Mouse (Mus musculus) G1E (cell line): ENCODE data around the gene Srd5a1.

Experiments
- CTCF ChIP-seq: IDR thresholded peaks from 2 replicates; pipeline ENCODE4 v1.5.1; 2012; ENCODE audit warnings: low read depth, low read length, inconsistent platforms, mixed read lengths
- GATA1 ChIP-seq: IDR thresholded peaks from 2 replicates; pipeline ENCODE4 v1.6.1; 2012; ENCODE audit warnings: borderline replicate concordance, low read length, inconsistent platforms, mixed read lengths
- GATA2 ChIP-seq: IDR thresholded peaks from 2 replicates; pipeline ENCODE4 v1.6.1; 2012; ENCODE audit warnings: low read depth, low read length, inconsistent platforms, borderline replicate concordance
- TAL1 ChIP-seq: conservative IDR thresholded peaks from 2 replicates; pipeline ENCODE4 v1.6.1; 2012; ENCODE audit warnings: low read depth, low read length, inconsistent platforms, mixed read lengths

DNA sequence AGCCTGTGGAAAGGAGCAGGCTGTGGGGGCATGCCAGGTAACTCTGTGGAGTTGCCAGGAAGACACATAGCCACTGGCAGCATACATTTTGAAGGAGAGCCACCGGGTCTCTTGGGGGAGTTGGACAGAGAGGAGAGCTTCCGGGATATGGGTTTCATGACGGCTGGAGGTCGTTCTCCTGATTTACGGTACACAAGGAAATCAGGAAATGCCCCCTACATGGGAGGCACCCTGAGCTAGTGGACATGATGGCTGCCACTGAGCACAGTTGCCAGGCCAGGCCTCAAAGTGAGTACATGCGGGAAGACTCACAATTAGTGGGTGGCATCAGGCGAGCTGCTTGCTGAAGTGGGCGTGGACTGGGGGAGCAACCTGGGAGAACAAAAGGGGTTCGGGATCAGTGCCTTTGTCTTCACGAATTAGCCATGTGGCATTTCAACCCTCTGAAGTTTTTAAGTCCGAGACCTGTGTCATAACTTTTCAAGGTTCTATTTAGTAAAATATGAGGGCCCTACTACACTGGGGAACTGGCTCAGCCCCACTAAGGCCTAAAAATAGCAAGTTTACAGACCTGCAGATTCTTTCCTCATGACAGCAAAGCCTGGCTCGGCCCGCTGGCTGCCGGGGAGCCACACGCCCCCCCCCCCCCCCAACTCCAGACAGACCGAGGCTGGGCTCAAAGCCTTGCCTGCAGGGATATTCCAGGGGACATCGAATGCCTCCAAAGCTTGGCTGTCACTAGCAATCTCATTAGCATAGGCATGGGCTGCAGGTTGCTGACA is 68.5 kb downstream of the Srd5a1 start:
- TF ChIP-seq CTCF, result no peak
- no peak for TF ChIP-seq TAL1
- no peak for TF ChIP-seq GATA1
- no peak for TF ChIP-seq GATA2
